Mouse (Mus musculus) thymus, adult 2 months (tissue): ENCODE data around the gene Arhgap21. TPM values are rescaled to one million over a fixed set of nuclear protein-coding genes. Genes with fewer than 3 reads are reported as not detected.

Source experiments
- DNase-seq: peaks from one replicate; pipeline ENCODE4 v3.0.0; 2021
- H3K27ac ChIP-seq: fragments of 200-500 bp; 2 replicates; pipeline ENCODE4 v1.5.1; 2012; ENCODE audit warnings: low read length, control low read depth; ENCODE audit not compliant: control insufficient read depth, insufficient read depth
- H3K27me3 ChIP-seq: fragments of 200-500 bp; 2 replicates; pipeline ENCODE4 v1.6.1; 2012; ENCODE audit warnings: mild to moderate bottlenecking, low read length, moderate library complexity, mixed read lengths; ENCODE audit not compliant: control insufficient read depth, insufficient read depth
- H3K36me3 ChIP-seq: fragments of 200-500 bp; 2 replicates; pipeline ENCODE4 v1.6.1; 2012; ENCODE audit warnings: mild to moderate bottlenecking, low read length, moderate library complexity; ENCODE audit not compliant: control insufficient read depth, insufficient read depth
- H3K4me1 ChIP-seq: fragments of 200-500 bp; replicated peaks from 2 replicates; pipeline ENCODE4 v1.6.1; 2012; ENCODE audit warnings: low read length; ENCODE audit not compliant: control insufficient read depth, insufficient read depth
- H3K4me3 ChIP-seq: fragments of 200-500 bp; 2 replicates; pipeline ENCODE4 v1.5.1; 2012; ENCODE audit warnings: mild to moderate bottlenecking, low read length, control low read depth, moderate library complexity; ENCODE audit not compliant: control insufficient read depth, insufficient read depth
- CTCF ChIP-seq: fragments of 200-500 bp; IDR thresholded peaks from 2 replicates; pipeline ENCODE4 v1.5.1; 2012; ENCODE audit warnings: mild to moderate bottlenecking, control low read depth, low read length, moderate library complexity, borderline replicate concordance; ENCODE audit not compliant: control insufficient read depth, poor library complexity, insufficient read depth; ENCODE audit errors: extremely low read depth
- POLR2A ChIP-seq: fragments of 200-500 bp; IDR thresholded peaks from 2 replicates; pipeline ENCODE4 v1.6.1; 2012; ENCODE audit warnings: mild to moderate bottlenecking, low read length, control low read depth, moderate library complexity; ENCODE audit not compliant: control insufficient read depth, poor library complexity, insufficient read depth; ENCODE audit errors: extremely low read depth
- WGBS: fragments of 180-500 bp; shearing (Covaris S2); methylation state at CpG from one replicate; pipeline ENCODE4 v1.1.7; 2018; 5-methylcytosine and 5-hydroxymethylcytosine counted together
- polyA plus RNA-seq: library from polyadenylated mRNA; depleted of rRNA; stranded (reverse); fragments of >200 nt; gene quantifications from 2 replicates; pipeline ENCODE4 v1.2.3, GENCODE M21; 2012; rRNA removed

The Arhgap21 gene
- polyA plus RNA-seq, 1 experiment: 5.3 TPM

DNA sequence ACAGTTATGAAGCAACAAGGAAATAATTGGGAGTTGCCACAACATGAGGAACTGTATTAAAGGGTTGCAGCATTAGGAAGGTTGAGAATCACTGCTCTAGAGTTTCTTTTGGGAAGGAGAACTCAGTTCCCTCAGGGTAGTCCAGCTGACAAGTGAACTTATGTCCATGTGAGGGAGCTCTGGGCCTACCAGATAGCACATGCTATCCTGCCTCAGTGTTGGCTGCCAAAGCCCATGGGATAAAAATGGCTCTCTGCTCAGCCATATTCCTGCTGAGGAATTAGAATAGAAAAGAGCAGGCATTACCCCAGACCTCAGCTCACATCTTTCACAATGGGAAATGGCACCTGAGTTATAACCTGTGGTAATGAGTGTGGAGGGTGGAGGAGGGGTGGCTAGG, 142.4 kb downstream of the Arhgap21 start:
- Histone ChIP-seq H3K4me3 (no peak overlapping the region), H3K27ac (no peak overlapping the region), H3K36me3 (no peaks in the 10 kb centered on the region), H3K4me1 (no peaks in the 10 kb centered on the region), H3K27me3 (no peaks in the 10 kb centered on the region)
- DNase-seq: no peak
- TF ChIP-seq CTCF (no peak), POLR2A (no peak)

DNA sequence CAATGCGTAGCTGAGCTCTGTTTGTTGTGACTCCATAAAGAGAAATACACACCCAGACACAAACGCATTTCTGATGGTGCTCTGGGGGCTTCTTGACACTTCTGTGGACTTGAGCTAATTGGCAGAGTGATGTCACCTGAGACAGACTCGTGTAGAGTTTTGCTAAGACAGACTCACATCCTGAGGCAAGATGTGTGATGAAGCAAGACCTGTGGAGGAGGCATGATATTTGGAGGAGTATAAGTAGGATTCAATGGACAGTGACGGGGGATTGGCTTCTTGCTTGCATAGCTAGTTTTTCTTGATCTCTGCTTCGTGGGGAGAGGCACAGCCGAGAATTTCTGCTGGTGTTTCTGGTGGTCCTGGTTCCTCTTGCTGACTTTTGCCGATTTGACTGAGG, 150.5 kb downstream of the Arhgap21 start:
- Histone ChIP-seq H3K36me3 (no peaks in the 10 kb centered on the region), H3K27ac (no peak overlapping the region), H3K27me3 (no peaks in the 10 kb centered on the region), H3K4me3 (no peak overlapping the region), H3K4me1 (no peaks in the 10 kb centered on the region)
- TF ChIP-seq POLR2A (no peak), CTCF (no peak)
- no peak for DNase-seq
- WGBS: 89% methylated on average over 7 of the region's 7 CpGs

DNA sequence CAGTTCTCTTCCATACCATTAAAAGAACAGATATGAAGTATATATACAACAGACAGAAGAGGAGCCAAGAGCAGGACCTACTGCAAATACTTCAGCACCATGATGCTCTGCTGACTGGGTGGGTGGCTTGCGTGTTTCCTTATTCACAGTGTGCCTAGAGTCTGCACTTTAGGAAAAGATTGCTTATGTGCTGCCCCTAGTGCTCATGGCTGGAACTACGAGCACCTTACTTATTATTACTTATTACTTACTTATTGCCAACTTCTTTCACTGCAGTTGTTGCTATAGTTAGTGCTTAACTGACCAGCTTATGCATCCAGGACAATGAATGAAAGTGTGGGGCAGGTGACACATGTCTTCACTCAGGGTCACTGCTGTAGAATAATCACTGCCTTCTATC, 154.7 kb downstream of the Arhgap21 start:
- DNase-seq: no peak
- no peaks in the 10 kb centered on the region for H3K4me1 ChIP-seq
- 91% methylated on average over 2 of the region's 2 CpGs for WGBS
- no peaks in the 10 kb centered on the region for H3K36me3 ChIP-seq
- H3K27ac ChIP-seq: no peak overlapping the region
- H3K4me3 ChIP-seq: no peak overlapping the region
- no peak for TF ChIP-seq CTCF
- H3K27me3 ChIP-seq: no peaks in the 10 kb centered on the region

DNA sequence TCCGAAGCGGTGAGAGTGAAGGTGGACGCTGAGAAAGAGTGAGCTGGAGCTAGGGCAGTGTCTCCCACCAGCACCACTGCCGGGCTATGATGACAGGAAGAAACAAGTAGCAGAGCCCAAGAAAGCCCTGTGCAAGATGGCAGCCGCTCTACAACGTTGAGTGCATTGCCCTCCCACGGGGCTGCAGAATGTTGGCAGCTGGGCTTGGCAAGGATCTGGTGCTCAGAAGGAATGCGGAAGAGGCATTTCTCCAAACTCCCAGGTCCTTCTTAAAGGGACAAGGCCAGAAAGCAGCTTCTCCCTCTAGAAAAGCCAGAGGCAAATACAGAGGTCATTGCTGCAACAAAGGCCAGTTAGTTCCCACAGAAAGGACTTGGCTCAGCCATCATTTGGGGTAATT, 157.2 kb downstream of the Arhgap21 start:
- H3K4me3 ChIP-seq: no peak overlapping the region

DNA sequence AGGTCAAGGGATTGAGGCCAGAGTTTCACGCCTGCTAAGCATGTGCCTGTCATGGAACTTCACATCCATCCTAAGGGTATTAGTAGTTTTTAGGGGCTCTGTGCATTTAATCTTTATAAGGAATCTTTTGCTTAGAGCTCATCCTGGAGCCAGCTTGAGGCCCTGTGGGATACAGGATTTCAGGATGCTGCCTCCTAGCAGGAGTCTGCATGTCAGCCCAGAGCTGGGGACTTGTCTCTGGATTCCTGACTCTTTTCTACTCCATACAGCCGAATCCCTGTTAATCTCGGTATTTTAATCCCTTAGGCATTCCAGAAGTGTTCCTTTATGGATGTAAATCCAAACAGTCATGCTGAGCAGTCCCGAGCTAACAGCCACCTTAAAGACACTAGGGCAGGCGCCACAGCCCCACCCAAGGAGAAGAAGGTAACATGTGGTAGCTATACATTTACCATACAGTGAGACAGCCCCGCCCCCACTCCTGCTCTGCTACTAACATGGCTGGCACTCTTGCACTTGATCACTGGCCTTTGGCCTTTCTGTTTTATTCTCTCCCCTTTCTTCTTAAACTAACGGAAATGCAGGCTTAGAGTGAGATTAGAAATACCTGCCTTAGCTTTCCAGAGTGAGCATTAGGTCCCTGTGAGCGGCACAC, 167.3 kb downstream of the Arhgap21 start:
- H3K4me1 ChIP-seq: no peaks in the 10 kb centered on the region
- no peaks in the 10 kb centered on the region for H3K36me3 ChIP-seq
- no peaks in the 10 kb centered on the region for H3K27me3 ChIP-seq
- DNase-seq: no peak
- TF ChIP-seq POLR2A (no peak), CTCF (no peak)
- no peak overlapping the region for H3K4me3 ChIP-seq
- H3K27ac ChIP-seq: no peak overlapping the region
- WGBS: 91% methylated on average over 8 of the region's 8 CpGs

More for the DNA sequence above, 157.2 kb downstream of the Arhgap21 start:
- DNase-seq: no peak
- WGBS: 93% methylated on average over 8 of the region's 8 CpGs
- TF ChIP-seq POLR2A (no peak), CTCF (no peak)
- Histone ChIP-seq H3K27ac (no peak overlapping the region), H3K36me3 (no peaks in the 10 kb centered on the region), H3K4me1 (no peaks in the 10 kb centered on the region), H3K27me3 (no peaks in the 10 kb centered on the region)

Other genes with a start within 250 kb of the Arhgap21 start
- not detected in 2 replicates for gene Enkur, start 236.5 kb upstream of the Arhgap21 start, polyA plus RNA-seq
- gene Thnsl1, start 236.8 kb upstream of the Arhgap21 start, polyA plus RNA-seq: 1.7 and 3.0 TPM in 2 replicates